Mouse (Mus musculus) ZHBTc4 (cell line): ENCODE measurements at regions not wholly inside any gene's neighbourhood (a gene's known extent, or its start where the extent isn't known, plus 50 kb on each side); places are given as distances from the start of the nearest gene placed in this dataset.
"Not testable (repeated sequence)": the region's sequence is repeated elsewhere in the genome, so short reads cannot be mapped to it uniquely, and the experiment has no call there.

Experiments
- DNase-seq: peaks from one replicate; pipeline ENCODE4 v3.0.0-alpha.2; 2011; ENCODE audit warnings: low read depth, low spot score

DNA sequence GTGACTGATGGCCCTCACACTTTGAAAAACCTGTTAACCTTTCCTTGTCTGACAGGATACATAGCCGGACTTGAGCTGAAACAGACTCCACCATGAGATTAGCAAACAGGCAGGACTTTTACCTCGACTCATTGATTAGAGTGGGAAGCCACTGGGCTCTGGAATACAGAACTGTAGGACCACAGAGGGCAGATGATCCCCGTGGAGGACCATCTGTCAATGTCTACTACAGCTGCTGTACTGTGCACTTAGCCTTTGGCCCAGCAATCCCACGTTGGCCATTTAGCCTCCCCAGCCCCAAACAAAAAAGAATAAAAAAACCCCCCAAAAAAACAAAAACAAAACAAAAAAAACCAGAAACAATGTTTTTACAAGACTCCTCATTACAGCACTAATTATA is 103.9 kb upstream of the Dazl start:
- DNase-seq: no peak

DNA sequence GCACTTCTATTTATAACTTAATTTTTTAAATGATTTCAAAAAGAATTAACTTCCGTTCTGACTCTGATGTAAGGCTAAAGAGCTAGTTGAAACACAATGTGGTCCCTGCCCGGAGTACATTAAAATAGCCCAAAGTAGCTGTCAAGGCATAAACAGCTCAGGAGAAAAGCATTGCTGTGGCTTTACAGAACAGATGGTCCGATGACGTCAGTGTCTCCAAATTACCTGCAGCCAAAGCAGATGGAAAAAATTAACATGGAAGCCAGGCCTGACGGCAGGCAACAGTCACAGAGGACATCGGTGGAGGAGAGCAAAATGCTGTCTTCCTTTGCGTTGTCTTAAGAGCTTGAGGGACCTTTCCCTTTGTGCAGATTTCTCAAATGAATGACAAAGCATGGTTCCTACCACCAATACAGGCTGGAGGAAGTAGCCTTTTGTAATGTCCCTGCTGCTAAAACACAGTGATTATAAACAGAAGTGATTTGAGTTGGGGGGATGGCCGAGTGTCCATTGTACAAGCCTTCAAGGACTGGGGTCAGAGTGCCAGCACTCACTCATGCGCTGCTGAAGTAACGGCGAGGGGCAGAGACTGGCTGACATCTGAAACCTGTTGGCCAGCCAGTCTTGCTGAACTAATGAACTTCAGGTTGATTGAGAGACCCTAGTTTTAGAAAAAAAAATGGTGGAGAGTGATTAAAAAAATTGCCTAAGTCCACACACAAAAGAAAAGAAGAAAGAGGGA is 101.8 kb upstream of the Plcl2 start:
- peak; percentile 48 for DNase-seq

DNA sequence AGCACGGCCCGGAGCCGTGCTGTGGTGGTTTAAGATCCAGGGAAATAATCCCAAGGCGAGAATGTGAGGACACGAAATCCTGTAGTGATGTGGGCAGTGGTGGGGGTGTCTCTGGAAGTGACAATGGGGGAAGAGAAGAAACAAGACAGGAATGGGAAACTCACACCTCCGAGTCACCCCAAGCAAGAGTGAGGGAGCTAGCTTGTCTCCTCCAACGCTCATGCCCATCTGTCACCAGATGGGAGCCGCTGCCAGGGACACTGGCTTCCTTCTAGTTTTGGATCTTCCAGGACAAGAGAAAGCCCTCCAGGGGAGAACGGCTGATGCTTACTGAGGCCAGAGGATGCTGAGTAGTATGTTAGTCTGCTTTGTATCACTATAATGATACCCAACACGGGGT is 100.6 kb upstream of the Plcl2 start:
- DNase-seq: no peak

DNA sequence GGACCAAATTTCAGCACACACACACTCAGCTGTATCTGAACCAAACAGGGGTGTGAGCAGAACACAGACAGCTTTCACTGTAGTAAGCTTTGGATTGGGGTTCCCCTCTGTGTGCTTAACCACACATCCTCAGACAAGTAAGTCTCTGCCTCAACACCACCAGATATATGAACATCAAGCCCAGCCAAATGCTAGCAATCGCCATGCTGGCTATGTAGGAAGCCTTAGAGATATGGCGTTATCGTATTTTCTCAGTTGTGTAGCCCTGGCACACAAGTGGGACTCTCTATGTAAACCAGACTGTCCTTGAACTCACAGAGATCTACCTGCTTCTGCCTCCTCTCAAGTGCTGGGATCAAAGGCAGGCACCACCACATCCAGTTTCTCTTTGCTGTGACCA is 99.9 kb upstream of the Plcl2 start:
- no peak for DNase-seq

DNA sequence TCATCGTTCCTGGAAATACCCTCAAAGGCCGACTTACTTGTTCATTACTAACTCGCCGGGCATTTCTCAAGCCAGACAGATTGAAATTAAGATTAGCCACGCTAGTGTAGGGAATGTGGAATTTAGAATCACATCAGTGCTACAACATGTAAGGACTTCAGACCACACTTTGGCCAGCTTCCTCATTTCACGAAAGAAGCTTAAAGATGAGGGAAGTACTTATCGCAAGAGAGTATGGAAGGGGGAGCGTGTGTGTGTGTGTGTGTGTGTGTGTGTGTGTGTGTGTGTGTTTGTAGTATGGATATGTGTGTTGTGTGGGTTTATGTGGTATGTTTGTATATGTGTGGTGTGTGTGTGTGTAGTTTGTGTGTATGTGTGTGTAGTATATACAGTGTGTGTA is 99.3 kb upstream of the Plcl2 start:
- DNase-seq: no peak

DNA sequence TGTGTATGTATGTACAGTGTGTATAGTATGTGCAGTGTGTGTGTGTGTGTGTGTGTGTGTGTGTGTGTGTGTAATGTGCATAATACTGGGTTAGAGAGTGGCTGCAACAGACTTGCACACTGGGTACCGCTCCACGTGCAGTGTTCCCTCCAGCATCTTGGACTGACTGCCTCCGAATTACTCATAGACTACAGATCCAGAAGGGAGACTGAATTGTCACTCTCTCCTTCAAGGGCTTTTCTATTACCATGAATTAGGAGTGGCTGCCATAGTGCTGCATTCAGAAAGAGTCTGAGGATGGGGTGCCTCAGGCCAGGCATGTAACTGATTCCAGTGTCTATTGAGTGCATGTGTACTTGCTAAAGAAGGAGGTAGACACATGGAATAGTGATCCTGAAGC is 98.9 kb upstream of the Plcl2 start:
- no peak for DNase-seq

DNA sequence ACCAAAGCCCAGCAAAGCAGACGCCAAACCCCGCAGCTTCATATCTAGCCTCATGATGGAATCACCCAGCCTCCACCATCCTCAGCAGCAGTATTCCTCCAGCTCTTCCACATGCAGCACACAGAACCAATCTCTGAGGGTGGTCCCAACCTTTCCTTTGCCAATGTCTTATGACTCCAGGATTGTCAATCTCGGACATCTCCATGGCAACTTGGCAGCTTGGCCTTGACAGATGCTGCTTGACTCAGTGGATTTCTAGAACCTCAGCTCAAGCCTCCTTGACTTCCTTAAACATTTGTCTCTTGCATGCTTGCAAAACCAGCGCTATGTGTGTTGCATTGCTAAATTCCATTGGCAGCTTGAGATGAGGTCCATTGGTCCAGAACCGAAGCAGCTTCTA is 96.8 kb upstream of the Plcl2 start:
- DNase-seq: no peak

DNA sequence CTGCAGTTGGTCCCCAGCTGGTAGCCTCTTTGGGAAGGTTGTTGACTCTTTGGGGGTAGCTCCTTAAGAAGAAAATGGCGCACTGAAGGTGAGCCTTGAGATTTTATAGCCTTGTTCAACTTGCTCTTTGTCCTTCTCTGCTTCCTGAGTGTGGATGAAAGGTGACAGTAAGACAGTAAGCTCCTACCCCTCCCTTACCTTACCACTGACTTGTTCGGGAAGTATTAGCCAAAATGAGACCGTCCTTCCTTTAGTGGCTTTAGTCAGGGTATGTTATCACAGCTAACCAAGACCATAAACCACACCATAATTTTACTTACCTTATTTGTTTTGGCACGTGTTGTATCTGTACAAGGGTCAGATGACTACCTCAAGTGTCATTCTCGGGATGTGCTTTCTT is 95.3 kb upstream of the Plcl2 start:
- no peak for DNase-seq

DNA sequence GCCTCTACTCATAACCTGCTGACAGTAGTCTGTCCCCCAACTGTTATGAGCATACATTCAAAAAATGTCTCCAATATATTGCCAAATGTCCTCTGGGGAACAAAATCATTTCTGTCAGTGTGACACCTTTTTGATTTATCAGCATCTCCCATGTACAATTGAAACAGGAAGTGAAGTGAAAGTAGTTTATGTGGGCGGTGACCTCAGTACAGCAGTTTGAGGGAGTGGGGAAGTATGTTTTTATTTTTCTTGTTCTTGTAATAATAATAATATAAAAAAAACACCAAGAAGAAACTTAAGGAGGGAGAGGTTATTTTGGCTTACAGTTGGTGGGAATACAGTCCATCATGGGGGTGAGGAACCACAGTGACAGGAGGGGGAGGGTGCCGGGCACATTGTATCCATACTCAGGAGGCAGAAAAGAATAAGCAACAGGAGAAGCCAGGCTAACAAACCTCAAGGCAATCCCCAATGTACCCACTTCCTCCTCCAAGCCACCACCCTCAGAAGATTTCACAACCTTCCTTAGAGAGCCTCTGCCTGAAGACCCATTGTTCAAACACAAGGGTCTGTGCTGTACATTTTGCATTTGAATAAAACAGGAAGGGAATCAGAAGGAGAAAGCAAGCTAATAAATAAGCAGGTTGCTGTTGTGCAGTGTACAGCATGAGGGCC is 93.7 kb upstream of the Plcl2 start:
- DNase-seq: peak; percentile 64

DNA sequence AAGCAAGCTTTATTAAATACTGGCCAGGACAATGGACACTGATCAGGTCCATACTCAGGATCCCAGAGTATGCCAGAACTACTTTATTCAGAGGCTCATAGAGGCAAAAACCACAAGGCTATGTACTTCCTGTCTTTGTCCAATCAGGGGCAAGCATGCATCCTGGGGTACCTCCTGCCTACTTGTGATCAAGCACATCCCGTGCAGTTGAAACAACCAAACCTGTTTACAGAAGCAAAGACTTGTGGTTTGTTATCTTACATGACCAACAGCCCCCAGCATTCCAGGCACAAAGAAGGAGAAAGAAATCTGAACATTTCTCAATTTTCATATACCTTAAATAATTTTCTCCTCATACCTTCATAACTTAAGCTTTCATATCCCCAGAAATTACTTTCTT is 93.1 kb upstream of the Plcl2 start:
- peak; percentile 30 for DNase-seq

DNA sequence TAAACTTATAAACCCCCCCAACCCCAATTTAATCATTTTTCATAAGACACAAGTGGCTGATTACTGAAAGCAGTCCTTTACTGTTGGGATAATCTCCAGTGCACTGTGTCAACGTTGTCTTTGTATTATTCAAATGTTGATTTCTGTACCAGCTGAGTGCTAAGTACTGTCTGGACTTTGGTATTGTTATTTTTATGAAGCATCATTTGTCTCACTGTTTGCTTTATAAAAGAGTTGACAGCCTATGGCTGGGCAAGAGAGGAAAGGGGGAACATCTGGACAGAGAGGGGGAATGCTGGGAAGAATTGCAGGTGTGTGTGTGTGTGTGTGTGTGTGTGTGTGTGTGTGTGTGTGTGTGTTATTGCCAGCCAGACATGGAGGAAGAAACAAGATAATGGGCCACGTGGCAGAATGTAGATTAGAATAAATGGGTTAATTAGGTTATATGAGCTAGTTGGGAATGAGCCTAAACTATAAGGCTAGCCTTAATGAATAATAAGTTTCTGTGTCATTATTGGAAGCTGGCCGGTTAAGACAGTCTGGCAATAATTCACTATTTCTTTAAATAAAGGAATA is 92.6 kb upstream of the Plcl2 start:
- DNase-seq: peak; percentile 65

DNA sequence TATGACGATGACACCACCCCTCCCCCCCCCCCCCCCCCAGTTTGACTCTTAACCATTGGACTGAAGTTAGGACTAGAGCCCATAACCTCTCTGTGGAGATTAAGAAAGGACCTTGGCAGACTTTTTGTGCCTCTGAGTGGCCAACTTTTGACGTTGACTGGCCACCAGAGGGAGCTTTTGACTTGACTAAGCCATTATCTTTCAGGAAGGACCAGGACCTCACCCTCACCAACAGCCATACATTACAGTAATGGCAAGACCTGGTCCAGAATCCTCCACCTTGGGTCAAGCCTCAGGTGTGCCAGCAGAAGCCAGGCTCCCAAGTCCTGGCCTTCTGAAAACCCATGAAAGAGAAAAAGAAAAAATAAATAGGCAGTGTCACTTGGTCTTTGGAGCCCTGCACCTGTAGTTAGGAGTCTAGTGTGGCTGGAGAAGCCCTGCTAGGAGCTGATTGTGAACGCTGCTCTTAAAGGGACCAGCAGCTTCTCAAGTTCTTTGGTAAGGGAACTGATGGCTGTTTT is 90.3 kb upstream of the Plcl2 start:
- peak; percentile 63 for DNase-seq

DNA sequence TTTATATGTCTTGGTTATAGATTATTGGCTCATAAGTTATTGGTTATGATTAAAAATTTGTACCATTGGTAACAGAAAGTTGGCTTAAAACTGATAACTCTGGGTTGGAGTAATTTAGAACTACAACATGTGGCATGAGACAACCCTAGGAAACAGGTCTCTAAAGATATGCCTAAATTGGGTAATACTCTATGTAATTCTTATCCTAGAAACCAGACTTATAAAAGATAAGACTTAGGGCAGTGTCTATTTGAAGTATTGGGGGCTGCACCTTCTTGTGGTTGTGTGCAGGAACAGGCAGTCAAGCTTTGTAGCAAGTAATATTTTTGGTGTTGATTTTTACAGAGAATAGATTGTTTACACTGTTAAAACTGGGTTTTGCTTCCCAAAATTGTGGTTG is 89.7 kb upstream of the Plcl2 start:
- DNase-seq: not testable (repeated sequence)

DNA sequence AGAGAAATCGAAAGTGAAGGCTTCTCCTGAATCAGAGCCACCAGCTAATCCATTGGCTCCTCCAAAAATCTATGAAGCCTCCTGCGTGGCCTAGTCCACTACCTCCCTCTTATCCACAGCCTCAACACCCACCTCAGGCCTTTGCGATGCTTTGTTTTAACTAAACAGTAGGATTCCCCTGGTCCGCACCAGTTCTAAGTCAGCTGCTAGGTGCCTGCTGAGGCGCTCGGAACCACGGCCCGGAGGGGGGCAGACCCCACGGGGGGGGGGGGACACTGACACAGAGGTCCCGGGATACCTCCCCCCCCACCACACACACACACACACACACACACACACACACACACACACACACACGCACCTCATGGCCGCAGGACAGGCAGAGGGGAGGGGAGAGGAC is 89.2 kb upstream of the Plcl2 start:
- peak; percentile 71 for DNase-seq

DNA sequence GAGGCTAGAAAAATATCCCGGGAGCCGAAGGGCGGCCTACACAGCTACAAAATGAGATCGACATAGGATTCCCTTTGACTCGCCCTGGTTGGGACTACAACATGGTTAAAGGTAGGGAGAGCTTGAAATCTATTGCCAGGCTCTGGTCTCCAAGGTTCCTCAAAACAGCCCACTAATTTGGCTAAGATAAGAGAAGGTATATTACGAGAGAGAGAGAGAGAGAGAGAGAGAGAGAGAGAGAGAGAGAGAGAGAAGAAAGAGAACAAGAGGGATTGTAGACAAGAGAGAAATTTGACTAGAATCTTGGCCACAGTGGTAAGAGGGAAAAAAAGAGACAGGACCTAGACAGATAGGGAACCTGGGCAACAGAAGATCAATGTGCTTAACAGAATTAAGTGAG is 88.5 kb upstream of the Plcl2 start:
- DNase-seq: no peak

DNA sequence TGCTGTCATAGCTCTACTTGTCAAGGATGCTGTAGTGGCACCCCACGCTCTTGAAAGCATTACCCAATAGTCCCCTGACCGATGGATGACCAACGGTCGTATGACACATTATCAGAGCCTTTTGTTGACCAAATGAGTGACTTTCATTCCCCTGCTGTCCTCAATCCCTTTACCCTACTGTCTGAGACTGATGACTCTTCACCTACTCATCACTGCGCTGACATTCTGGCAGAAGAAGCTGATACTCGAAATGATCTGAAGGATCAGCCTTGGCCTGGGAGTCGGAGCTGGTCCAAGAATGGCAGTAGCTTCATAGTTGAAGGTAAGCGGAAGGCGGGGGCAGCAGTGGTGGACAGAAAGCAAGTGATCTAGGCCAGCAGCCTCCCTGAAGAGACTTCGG is 87.7 kb upstream of the Plcl2 start:
- no peak for DNase-seq

DNA sequence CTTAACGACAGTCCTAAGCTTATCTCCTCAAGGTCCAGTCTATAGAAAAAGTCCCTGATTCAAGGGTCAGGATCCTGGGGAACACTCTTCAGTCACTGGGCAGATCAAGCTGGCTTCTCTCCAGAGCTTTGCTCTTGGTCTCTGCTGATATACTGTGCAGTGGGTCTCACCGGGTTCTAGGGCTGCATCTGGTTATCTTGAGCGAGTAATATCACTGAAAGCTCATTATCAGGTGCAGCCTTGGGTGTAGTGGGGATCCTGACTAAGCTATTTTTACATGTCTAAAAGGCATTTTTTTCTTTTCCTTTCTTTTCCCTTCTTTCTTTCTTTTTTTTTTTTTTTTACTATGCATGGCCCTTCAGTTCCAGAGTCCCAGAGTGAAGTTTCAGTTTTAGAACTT is 84.1 kb upstream of the Plcl2 start:
- no peak for DNase-seq

DNA sequence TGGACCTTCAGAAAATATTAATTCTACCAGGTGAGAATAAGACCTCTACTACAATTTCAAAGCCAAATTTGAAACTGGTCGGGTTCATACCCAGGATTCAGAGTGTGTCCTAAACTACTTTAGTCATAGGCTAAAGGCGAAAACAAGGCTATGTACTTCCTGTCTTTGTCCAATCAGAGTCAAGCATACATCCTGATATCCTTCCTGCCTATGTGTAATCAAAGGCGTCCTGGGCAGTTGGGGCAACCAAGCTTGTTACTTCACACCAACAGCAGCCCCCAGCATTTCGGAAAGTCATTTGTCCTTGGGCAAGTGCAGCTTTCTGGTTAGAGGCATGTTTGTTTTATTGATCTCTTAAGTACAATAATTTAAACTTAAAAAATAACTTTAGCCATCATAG is 83.7 kb upstream of the Plcl2 start:
- DNase-seq: no peak

DNA sequence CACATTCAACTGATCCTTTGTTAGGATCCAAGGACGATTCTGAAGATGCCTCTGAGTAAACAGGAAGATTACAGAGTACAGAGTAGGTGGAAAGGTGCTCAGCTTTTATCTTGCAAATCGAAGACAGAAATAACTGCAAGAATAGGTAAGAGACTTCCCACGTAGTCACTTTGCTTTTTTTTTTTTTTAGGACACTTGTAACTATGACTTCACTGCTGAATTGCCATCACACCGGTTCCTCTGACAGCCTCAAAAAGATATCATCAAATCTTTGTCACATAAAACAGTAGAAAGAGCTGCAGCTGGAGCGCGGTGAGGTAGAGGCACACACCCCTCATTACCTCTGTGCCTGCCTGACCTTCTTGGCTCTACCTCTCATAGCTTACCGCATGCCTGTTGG is 83.1 kb upstream of the Plcl2 start:
- peak; percentile 59 for DNase-seq

DNA sequence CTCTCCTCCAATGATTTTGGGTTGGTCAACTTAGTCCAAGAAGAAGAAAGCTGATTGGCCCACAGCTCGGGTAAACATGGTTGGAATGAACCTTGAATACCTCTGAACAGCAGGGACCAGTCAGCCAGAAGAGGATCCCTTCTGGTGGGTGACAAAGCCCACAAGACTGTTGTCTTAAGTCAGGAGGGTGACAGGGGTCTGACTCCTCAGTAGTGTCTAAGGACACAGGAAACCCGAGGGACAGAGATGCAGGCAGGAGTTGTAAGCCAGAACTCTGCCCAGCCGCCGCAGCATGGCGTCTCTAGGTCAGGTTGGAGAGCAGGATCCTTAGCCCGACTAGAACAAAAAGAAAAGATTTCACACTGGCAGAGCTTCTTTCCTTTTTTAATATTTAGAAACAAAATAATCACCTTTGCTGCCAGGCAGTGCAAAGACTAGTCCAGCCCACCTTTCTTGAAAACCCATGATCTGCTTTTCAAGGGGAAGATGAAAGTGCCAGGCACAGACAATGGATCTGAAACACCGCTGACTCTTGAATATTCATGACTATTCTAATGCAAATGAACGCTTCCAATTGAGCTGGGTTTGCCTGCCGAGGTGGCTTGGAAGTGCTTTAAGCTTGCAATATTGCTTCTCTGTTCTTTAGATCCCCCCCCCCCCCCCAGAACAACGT is 81.7 kb upstream of the Plcl2 start:
- peak; percentile 95 for DNase-seq

DNA sequence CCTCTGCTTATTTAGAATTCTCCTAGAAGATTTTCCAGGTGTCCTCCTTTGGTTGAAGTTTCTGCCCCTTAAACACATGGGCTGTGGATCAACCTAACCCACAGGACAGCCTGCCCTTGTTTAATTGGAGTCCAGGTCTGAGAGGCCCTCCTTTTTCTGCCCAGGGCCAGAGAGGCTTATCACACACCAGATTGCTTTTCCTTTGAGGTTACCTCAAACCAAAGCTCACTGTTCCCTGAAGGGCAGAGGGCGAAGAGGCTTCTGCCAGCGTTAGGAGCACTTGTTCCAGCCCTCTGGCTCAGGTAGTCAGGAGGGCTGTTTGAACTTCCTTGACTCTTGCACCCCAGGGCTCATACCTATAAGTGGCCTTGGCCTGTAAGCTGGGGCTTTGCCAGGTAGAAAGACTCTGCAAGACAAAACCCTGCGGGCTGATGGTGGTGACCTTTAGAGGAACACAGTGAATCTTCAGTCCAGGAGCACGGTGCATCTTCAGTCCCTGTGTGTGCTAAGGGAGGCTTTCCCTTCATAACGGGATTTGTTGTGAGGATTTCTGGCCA is 81.1 kb upstream of the Plcl2 start:
- peak; percentile 73 for DNase-seq

DNA sequence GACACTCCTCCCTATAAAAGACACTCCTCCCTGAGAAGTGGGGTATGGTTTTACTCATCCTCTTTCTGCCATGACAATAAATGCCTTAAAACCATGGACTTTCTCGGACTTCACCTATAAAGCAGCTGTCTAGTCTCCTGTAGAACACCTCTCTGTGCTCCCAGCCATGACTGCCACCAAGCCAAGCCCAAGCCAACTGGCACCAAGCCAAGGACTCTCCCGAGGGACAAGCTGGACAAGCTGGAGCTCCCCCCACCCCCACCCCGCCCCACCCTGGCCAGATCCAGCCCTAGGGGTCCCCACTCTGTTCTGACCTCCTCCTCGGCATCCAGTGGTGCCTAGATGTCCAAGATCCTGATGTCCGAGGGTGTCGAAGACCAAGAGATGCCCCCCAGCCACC is 76.6 kb upstream of the Plcl2 start:
- DNase-seq: no peak
